Mouse (Mus musculus): ENCODE results near the gene Smu1.

DNA sequence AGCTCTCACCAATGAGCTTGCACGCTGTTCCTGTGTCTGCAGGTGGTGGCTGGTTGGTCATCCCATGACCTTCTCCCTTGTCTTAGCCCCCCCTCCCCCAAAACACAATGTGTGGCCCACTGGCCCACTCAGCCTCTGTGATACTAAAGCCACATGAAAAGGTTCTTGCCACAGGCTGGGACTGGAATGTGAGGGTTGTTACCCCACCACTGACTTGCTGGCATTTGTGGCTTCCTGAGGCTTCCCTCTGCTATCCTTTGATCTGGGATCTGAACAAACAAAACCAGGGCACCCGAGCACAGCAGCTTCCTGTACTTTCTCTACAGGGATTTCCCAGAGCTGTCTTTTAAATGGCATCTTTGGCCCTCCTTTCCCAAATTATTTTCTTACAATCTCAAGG is 19.4 kb upstream of the Smu1 start:
- TF ChIP-seq TBP (conservative IDR thresholded peaks at IDR 0.05; ENCODE audit: low read depth, low read length) (no peak), ETS1 (conservative IDR thresholded peaks at IDR 0.05; ENCODE audit: low read depth, low read length) (no peak), SMC3 (IDR thresholded peaks at IDR 0.05; ENCODE audit: low read depth, low read length) (no peak), EP300 (IDR thresholded peaks at IDR 0.05; ENCODE audit: low read length) (no peak), ELF1 (IDR thresholded peaks at IDR 0.05; ENCODE audit: low read depth, low read length) (no peak), CTCF (conservative IDR thresholded peaks at IDR 0.05 in 1 of 2, IDR thresholded peaks at IDR 0.05 in 1 of 2; ENCODE audit: low read depth in 2 of 2, low read length in 2 of 2) (no peak), MAX (IDR thresholded peaks at IDR 0.05; ENCODE audit: low read length) (no peak), SIN3A (IDR thresholded peaks at IDR 0.05; ENCODE audit: low read length) (no peak)
